Mouse (Mus musculus) effector memory CD4-positive, alpha-beta T cell, adult 5 months (primary cell): ENCODE results near the gene Zfp467. TPM values are rescaled to one million over a fixed set of nuclear protein-coding genes. Genes with fewer than 3 reads are reported as not detected.

Source experiments
- polyA plus RNA-seq: library from polyadenylated mRNA; unstranded; fragments of 100-300 nt; shearing (Covaris generic); gene quantifications from one replicate; pipeline ENCODE4 v1.2.1, GENCODE M21; 2017

The Zfp467 gene
- 4.6 TPM for polyA plus RNA-seq

DNA sequence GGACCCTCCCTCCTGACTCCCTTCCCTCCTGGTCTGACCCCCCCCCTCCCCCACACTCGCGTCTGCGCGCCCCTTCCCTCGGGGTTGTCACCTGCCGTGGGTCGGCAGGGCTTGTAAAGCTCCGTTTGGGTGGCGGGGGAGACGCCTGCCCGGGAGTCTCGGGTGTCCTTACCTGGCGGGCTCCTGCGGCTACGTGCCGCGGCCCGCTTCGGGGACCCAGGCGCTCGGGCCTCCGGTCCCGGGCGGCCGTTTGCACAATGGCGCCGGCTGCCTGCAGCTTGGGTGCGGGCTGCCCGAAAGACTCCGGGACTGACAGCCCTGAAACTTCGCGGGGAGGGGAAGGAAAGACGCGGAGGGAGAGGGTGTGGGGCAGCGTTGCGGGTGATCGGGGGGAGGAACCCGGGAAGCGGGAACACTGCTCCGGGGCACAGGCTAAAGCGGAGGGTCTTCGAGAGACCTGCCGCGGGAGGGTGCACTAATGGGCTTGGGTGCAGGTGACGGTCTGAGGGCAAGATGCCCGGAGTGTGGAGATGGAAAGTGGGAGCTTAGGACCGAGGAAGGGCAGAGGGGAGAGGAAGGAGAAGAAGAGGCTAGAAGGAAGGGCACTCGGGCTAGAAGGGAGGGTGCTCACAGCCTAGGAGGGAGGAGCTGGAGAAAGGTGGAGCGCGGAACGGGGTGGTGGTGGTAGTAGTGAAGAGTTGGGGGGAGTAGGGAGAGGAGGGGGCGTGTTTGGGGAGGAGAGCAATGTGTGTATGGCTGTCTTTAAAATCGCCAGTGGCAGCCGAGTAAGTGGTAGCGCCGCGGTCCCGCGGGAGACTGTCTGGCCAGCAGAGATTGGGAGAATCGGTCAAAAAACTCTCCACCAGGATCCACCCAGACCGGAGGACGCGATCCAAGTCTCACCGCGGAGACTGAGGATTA lies at the start of gene Zfp467:
Gene Zfp467, minus strand, starts transcription at position 645 of the 921 bp plus-strand sequence.

DNA sequence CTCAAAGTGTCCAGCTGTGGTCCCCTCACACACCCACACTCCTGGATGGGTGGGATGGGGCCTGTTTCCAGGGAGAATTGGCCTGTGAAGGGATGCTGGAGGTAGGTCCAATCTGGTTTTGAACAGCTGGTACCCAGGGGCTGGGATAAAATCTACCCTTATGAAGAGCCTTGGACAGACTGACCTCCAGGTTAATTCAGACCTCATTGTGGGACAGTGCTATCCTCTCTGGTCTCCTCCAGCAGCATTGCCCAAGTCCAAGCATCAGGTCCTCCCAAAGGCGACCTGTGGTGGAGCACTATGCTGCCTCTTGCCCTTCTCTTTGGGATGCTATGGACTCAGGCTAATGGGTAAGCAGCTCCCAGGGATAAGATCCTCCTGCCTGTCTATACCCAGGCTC lies 2.3 kb upstream of the Zfp467 start, which contains the start of gene Sspo:
Gene Sspo, plus strand, starts transcription at position 301 of the 400 bp plus-strand sequence.

DNA sequence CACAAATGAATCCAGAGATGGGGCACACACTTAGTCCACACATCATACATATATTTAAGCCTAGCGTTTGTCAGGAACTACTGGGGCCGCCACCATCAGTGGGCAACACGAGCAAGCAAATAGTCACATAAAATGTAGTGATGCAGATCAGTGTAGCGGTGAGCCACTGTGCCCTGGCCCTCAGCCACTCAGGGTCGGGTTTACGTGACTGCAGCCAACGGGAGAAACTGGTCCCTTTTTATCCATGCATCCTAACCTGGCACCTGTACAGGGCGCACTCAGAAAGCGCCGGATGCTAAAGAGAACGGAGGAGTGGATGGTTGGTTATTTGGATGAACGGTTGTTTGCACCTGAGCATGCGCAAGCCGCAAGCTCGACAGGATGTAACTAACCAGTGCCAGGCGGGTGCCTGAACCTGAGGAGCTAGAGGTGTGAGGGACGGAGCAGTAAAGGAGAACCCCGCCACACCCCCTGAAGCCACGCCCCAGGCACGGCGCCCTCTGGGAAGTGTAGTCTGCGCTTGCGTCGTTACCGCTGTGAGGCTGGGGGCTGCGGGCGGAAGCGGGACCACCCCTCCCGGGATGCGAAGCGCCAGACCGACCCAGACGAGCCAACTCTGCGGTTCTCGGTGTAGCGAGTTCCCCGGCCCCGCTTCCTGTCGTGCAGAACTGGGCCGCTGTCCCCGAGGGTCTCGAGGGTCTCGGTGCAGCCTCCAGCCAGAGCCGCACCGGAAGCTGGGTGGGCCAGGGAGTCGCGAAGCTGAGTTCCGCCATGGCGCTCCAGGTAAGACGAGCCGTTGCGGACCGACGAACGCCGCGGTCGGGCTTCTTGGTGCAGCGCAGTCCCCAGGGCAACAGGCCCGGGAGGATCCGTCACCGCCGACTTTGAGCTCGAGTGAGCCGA lies 50.3 kb downstream of the Zfp467 start, which contains the start of gene Krba1:
Gene Krba1, plus strand, starts transcription at position 482 of the 903 bp plus-strand sequence.

Other genes with a start within 250 kb of the Zfp467 start
- gene Krba1, start 50.2 kb downstream of the Zfp467 start, polyA plus RNA-seq: 21.2 TPM
- gene Sspo, start 2.4 kb upstream of the Zfp467 start, polyA plus RNA-seq: not detected
- 0.61 TPM for gene Atp6v0e2, start 91.8 kb upstream of the Zfp467 start, polyA plus RNA-seq
- 10.6 TPM for gene Lrrc61, start 109.0 kb upstream of the Zfp467 start, polyA plus RNA-seq
- gene Rarres2, start 127.0 kb upstream of the Zfp467 start, polyA plus RNA-seq: not detected
- gene Gm45021, start 143.8 kb upstream of the Zfp467 start, polyA plus RNA-seq: not detected
- gene Repin1, start 148.1 kb upstream of the Zfp467 start, polyA plus RNA-seq: 7.2 TPM
- not detected for gene Gm44965, start 148.1 kb upstream of the Zfp467 start, polyA plus RNA-seq
- gene Zfp775, start 156.2 kb upstream of the Zfp467 start, polyA plus RNA-seq: 7.6 TPM
- 2.6 TPM for gene AI854703, start 180.9 kb upstream of the Zfp467 start, polyA plus RNA-seq
- 173 TPM for gene Gimap8, start 201.4 kb upstream of the Zfp467 start, polyA plus RNA-seq
- gene Gimap9, start 230.3 kb upstream of the Zfp467 start, polyA plus RNA-seq: 226 TPM
- gene Gimap4, start 238.7 kb upstream of the Zfp467 start, polyA plus RNA-seq: 1,360 TPM